Mouse (Mus musculus) MEL (cell line): ENCODE results near the gene Abcd4. TPM values are rescaled to one million over a fixed set of nuclear protein-coding genes. Genes with fewer than 3 reads are reported as not detected.

Source experiments
- DNase-seq: peaks from one replicate; pipeline ENCODE4 v3.0.0; 2011; ENCODE audit warnings: low read depth, low spot score
- H3K27ac ChIP-seq: 2 replicates; pipeline ENCODE4 v1.5.1; 2012; ENCODE audit warnings: low read depth, mild to moderate bottlenecking, control low read depth, low read length, moderate library complexity; ENCODE audit not compliant: control insufficient read depth
- H3K27me3 ChIP-seq, 2 experiments: fragments of 150-350 bp in 1 of 2; sonication (generic) in 1 of 2; 2 replicates each; pipeline ENCODE4 v1.6.1; 2012; ENCODE audit warnings: low read length in 2 of 2, mild to moderate bottlenecking in 2 of 2, improper control_type of control experiment in 1 of 2, moderate library complexity in 1 of 2; ENCODE audit not compliant: insufficient read depth in 2 of 2, control insufficient read depth in 1 of 2
- H3K36me3 ChIP-seq, 2 experiments: 2 replicates each; pipeline ENCODE4 v1.6.1; 2012 to 2014; ENCODE audit warnings: low read length in 2 of 2, improper control_type of control experiment in 1 of 2, inconsistent platforms in 1 of 2, mild to moderate bottlenecking in 1 of 2; ENCODE audit not compliant: insufficient read depth in 2 of 2, control insufficient read depth in 1 of 2
- H3K4me1 ChIP-seq, 2 experiments: fragments of 150-350 bp in 1 of 2; sonication (generic) in 1 of 2; 2 replicates each; pipeline ENCODE4 v1.6.1; 2012; ENCODE audit warnings: low read length in 2 of 2, improper control_type of control experiment in 1 of 2, mild to moderate bottlenecking in 1 of 2; ENCODE audit not compliant: insufficient read depth in 2 of 2, control insufficient read depth in 1 of 2
- H3K4me3 ChIP-seq, 2 experiments: fragments of 150-350 bp in 1 of 2; sonication (generic) in 1 of 2; 2 replicates each; pipeline ENCODE4 v1.5.1; 2012; ENCODE audit warnings: low read depth in 2 of 2, low read length in 2 of 2, mild to moderate bottlenecking in 2 of 2, moderate library complexity in 2 of 2, control low read depth in 1 of 2, improper control_type of control experiment in 1 of 2; ENCODE audit not compliant: control insufficient read depth in 1 of 2, insufficient read depth in 1 of 2
- H3K79me2 ChIP-seq: 2 replicates; pipeline ENCODE4 v1.6.1; 2012; ENCODE audit warnings: mild to moderate bottlenecking, low read length, moderate library complexity; ENCODE audit not compliant: control insufficient read depth, poor library complexity, insufficient read depth
- H3K9ac ChIP-seq: 2 replicates; pipeline ENCODE4 v1.6.1; 2012; ENCODE audit warnings: low read depth, mild to moderate bottlenecking, control low read depth, low read length, moderate library complexity; ENCODE audit not compliant: control insufficient read depth, poor library complexity, severe bottlenecking
- H3K9me3 ChIP-seq: fragments of 150-350 bp; sonication (generic); replicated peaks from 2 replicates; pipeline ENCODE4 v1.6.1; 2012; ENCODE audit warnings: mild to moderate bottlenecking, low read length, improper control_type of control experiment, moderate library complexity; ENCODE audit not compliant: insufficient read depth
- BHLHE40 ChIP-seq: IDR thresholded peaks from 2 replicates; pipeline ENCODE4 v1.6.1; 2012; ENCODE audit warnings: low read depth, mild to moderate bottlenecking, inconsistent platforms, low read length, improper control_type of control experiment, borderline replicate concordance
- CTCF ChIP-seq, 3 experiments: IDR thresholded peaks in 2 of 3; conservative IDR thresholded peaks in 1 of 3; 2 replicates each; pipeline ENCODE4 v1.5.1; 2011 to 2012; ENCODE audit warnings: low read length in 3 of 3, low read depth in 2 of 3, mild to moderate bottlenecking in 2 of 3, improper control_type of control experiment in 1 of 3, inconsistent platforms in 1 of 3, mixed read lengths in 1 of 3, moderate library complexity in 1 of 3; ENCODE audit not compliant: control insufficient read depth in 1 of 3, insufficient read depth in 1 of 3, poor library complexity in 1 of 3, severe bottlenecking in 1 of 3
- E2F4 ChIP-seq: IDR thresholded peaks from 2 replicates; pipeline ENCODE4 v1.6.1; 2011; ENCODE audit warnings: low read depth, low read length, improper control_type of control experiment, borderline replicate concordance
- ELF1 ChIP-seq: IDR thresholded peaks from 2 replicates; pipeline ENCODE4 v1.6.1; 2014; ENCODE audit warnings: low read depth, mild to moderate bottlenecking, inconsistent platforms, low read length, improper control_type of control experiment, moderate library complexity
- EP300 ChIP-seq, 2 experiments: IDR thresholded peaks; 2 replicates each; pipeline ENCODE4 v1.6.1; 2011; ENCODE audit warnings: improper control_type of control experiment in 2 of 2, low read length in 2 of 2, low read depth in 1 of 2, mild to moderate bottlenecking in 1 of 2
- GABPA ChIP-seq: IDR thresholded peaks from 2 replicates; pipeline ENCODE4 v1.6.1; 2012; ENCODE audit warnings: low read depth, mild to moderate bottlenecking, inconsistent platforms, low read length, improper control_type of control experiment, moderate library complexity
- HCFC1 ChIP-seq: IDR thresholded peaks from 2 replicates; pipeline ENCODE4 v1.6.1; 2012; ENCODE audit warnings: low read depth, mild to moderate bottlenecking, inconsistent platforms, low read length, improper control_type of control experiment, moderate library complexity
- MEF2A ChIP-seq: IDR thresholded peaks from 2 replicates; pipeline ENCODE4 v1.6.1; 2014; ENCODE audit warnings: low read depth, mild to moderate bottlenecking, inconsistent platforms, low read length, improper control_type of control experiment; ENCODE audit not compliant: poor library complexity, insufficient replicate concordance, severe bottlenecking; ENCODE audit errors: extremely low read depth
- MYB ChIP-seq: IDR thresholded peaks from 2 replicates; pipeline ENCODE4 v1.6.1; 2011; ENCODE audit warnings: mild to moderate bottlenecking, low read depth, low read length, improper control_type of control experiment
- MYC ChIP-seq: IDR thresholded peaks from 2 replicates; pipeline ENCODE4 v1.6.1; 2011; ENCODE audit warnings: low read depth, mild to moderate bottlenecking, low read length, improper control_type of control experiment, moderate library complexity
- NELFE ChIP-seq: IDR thresholded peaks from 2 replicates; pipeline ENCODE4 v1.6.1; 2011; ENCODE audit warnings: low read depth, low read length, improper control_type of control experiment
- POLR2AphosphoS2 ChIP-seq: IDR thresholded peaks from 2 replicates; pipeline ENCODE4 v1.6.1; 2011; ENCODE audit warnings: low read length, improper control_type of control experiment
- RAD21 ChIP-seq: IDR thresholded peaks from 2 replicates; pipeline ENCODE4 v1.6.1; 2011; ENCODE audit warnings: mild to moderate bottlenecking, low read depth, low read length, improper control_type of control experiment
- SMC3 ChIP-seq: IDR thresholded peaks from 2 replicates; pipeline ENCODE4 v1.6.1; 2011; ENCODE audit warnings: low read depth, low read length, improper control_type of control experiment
- TCF12 ChIP-seq: IDR thresholded peaks from 2 replicates; pipeline ENCODE4 v1.6.1; 2014; ENCODE audit warnings: low read depth, mild to moderate bottlenecking, inconsistent platforms, low read length, improper control_type of control experiment, moderate library complexity
- ZC3H11A ChIP-seq: IDR thresholded peaks from 2 replicates; pipeline ENCODE4 v1.6.1; 2012; ENCODE audit warnings: low read depth, mild to moderate bottlenecking, inconsistent platforms, low read length, improper control_type of control experiment
- ZKSCAN1 ChIP-seq: IDR thresholded peaks from 2 replicates; pipeline ENCODE4 v1.6.1; 2012; ENCODE audit warnings: low read depth, mild to moderate bottlenecking, inconsistent platforms, low read length, improper control_type of control experiment, moderate library complexity
- polyA plus RNA-seq, 2 experiments: library from polyadenylated mRNA; stranded (reverse) in 1 of 2; unstranded in 1 of 2; fragments of >175 nt in 1 of 2; fragments of >200 nt in 1 of 2; gene quantifications; 2 replicates each; pipeline versions ENCODE4 v1.2.1 to v1.2.4; 2012; ENCODE audit warnings: low replicate concordance in 2 of 2, low read depth in 1 of 2; ENCODE audit not compliant: insufficient read length in 2 of 2, insufficient read depth in 1 of 2, missing spikeins in 1 of 2
- total RNA-seq: library from RNA; depleted of rRNA; stranded (reverse); fragments of 300-350 nt; gene quantifications from 2 replicates; pipeline ENCODE4 v1.2.3, GENCODE M21; 2012

Abcd4 gene
- total and polyA plus RNA-seq, 3 experiments = 3.5 to 7.1 TPM; not detected in 1

DNA sequence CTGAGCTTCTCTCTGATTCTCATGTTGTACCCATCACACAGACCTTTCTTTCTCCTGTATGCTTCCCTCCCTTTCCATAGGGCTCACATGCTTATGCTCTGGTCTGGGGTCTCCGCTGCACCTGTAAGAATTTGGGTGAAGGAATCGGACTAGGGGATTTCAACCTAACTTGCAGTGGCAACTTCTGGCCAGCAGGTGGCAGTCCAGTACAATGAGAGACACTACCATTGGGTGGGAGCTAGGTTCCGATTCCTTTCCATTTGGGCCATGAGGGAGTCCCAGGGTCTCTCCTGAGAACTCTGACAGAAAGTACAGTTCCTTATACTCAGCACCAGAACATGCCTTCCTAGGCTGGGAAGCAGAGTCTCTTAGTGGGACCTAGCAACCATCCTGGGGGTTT is 36.7 kb upstream of the Abcd4 start:
- Histone ChIP-seq H3K4me1 (no peaks in the 10 kb centered on the region), H3K27me3 (peaks cover 0 to 2% of the 10 kb centered on the region in 2 experiments; a peak in 1 of 4 replicates), H3K9ac (no peak overlapping the region), H3K27ac (no peak overlapping the region), H3K36me3 (no peaks in the 10 kb centered on the region), H3K79me2 (no peaks in the 10 kb centered on the region), H3K9me3 (no peaks in the 10 kb centered on the region), H3K4me3 (no peak overlapping the region)
- TF ChIP-seq CTCF (IDR thresholded peaks at IDR 0.05 in 2 of 3, conservative IDR thresholded peaks at IDR 0.05 in 1 of 3; ENCODE audit: control insufficient read depth in 1 of 3, insufficient read depth in 1 of 3, low read depth in 2 of 3, low read length in 3 of 3, poor library complexity in 1 of 3, severe bottlenecking in 1 of 3) = peak; percentile 90 to 96 (median 92)
- TF ChIP-seq TCF12 = no peak
- TF ChIP-seq RAD21 = peak; percentile 88
- TF ChIP-seq SMC3 = peak; percentile 85
- 0 out of 2 replicates have a peak, but pooled peaks have one; percentile 14 for TF ChIP-seq BHLHE40
- no peak for TF ChIP-seq GABPA
- peak; percentile 76 for TF ChIP-seq ZC3H11A
- no peak for TF ChIP-seq MYC
- peak; percentile 56 for DNase-seq

DNA sequence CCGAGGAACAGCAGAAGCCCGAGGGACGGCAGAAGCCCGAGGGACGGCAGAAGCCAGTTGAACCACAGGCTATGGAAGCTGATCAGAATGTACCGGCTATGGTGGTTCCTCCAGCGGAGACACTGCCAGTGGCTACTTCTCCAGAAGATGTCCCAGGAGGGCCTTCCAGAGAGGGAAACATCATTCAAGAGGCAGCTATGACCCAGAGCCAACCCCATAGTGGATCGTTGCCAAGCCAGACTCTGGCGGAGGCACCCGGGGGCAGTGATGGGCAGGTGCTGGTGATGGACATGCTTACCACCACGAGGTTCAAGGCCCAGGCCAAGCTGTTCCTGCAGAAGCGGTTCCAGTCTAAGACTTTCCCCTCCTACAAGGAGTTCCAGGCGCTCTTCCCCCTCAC is 33.0 kb upstream of the Abcd4 start:
- Histone ChIP-seq H3K36me3 (no peaks in the 10 kb centered on the region), H3K4me1 (no peaks in the 10 kb centered on the region), H3K27me3 (no peaks in the 10 kb centered on the region; a peak in 1 of 4 replicates), H3K9ac (no peak overlapping the region), H3K9me3 (no peaks in the 10 kb centered on the region), H3K27ac (no peak overlapping the region), H3K79me2 (no peaks in the 10 kb centered on the region), H3K4me3 (no peak overlapping the region)
- no peak for DNase-seq
- TF ChIP-seq POLR2AphosphoS2 (no peak), MYB (no peak), EP300 (IDR thresholded peaks at IDR 0.05; ENCODE audit: low read depth in 1 of 2, low read length in 2 of 2) (no peak), MEF2A (no peak), TCF12 (no peak), HCFC1 (no peak), SMC3 (no peak), ZKSCAN1 (no peak), NELFE (no peak), CTCF (IDR thresholded peaks at IDR 0.05 in 2 of 3, conservative IDR thresholded peaks at IDR 0.05 in 1 of 3; ENCODE audit: control insufficient read depth in 1 of 3, insufficient read depth in 1 of 3, low read depth in 2 of 3, low read length in 3 of 3, poor library complexity in 1 of 3, severe bottlenecking in 1 of 3) (no peak), E2F4 (no peak), ELF1 (no peak)
